Mouse (Mus musculus) bone marrow macrophage, adult 2 months (primary cell): ENCODE measurements around the gene Ankrd13b. TPM values are rescaled to one million over a fixed set of nuclear protein-coding genes. Genes with fewer than 3 reads are reported as not detected.

Source experiments
- H3K27ac ChIP-seq: 2 replicates; pipeline ENCODE4 v1.5.1; 2012; ENCODE audit warnings: low read depth, low read length; ENCODE audit not compliant: insufficient read depth
- H3K4me1 ChIP-seq: 2 replicates; pipeline ENCODE4 v1.6.1; 2012; ENCODE audit warnings: low read length; ENCODE audit not compliant: control insufficient read depth, insufficient read depth
- H3K4me3 ChIP-seq: 2 replicates; pipeline ENCODE4 v1.5.1; 2012; ENCODE audit warnings: mild to moderate bottlenecking, low read length, moderate library complexity; ENCODE audit not compliant: insufficient read depth
- CTCF ChIP-seq: IDR thresholded peaks from 2 replicates; pipeline ENCODE4 v1.5.1; 2012; ENCODE audit warnings: low read depth, mild to moderate bottlenecking, low read length, moderate library complexity
- POLR2A ChIP-seq: IDR thresholded peaks from 2 replicates; pipeline ENCODE4 v1.6.1; 2012; ENCODE audit warnings: mild to moderate bottlenecking, low read depth, low read length, borderline replicate concordance
- polyA plus RNA-seq: library from polyadenylated mRNA; stranded (reverse); fragments of >200 nt; gene quantifications from 2 replicates; pipeline ENCODE4 v1.2.4, GENCODE M21; 2012; ENCODE audit not compliant: missing spikeins, insufficient read depth, insufficient read length

Gene Ankrd13b
- polyA plus RNA-seq, 1 experiment, result 5.0 TPM

DNA sequence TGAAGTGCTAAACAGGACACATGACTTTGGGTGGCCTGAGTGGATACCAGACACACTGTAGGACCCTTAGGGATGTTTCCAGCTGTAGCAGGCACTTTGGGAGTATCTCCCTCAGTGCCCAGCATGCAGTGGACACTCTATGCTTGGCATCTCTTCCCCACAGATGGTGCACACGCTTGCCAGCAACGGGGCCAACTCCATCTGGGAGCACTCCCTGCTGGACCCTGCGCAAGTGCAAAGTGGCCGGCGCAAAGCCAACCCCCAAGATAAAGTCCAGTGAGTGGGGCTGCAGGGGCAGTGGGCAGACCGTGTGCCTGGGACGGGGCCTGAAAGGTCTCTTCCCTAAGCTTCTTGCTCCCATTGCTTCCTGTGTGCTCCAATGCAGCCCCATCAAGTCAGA lies 9.9 kb upstream of the Ankrd13b start:
- peaks cover 35% of the 10 kb centered on the region for H3K4me1 ChIP-seq
- TF ChIP-seq CTCF (no peak), POLR2A (no peak)
- H3K4me3 ChIP-seq, result no peak overlapping the region
- H3K27ac ChIP-seq, result no peak overlapping the region

DNA sequence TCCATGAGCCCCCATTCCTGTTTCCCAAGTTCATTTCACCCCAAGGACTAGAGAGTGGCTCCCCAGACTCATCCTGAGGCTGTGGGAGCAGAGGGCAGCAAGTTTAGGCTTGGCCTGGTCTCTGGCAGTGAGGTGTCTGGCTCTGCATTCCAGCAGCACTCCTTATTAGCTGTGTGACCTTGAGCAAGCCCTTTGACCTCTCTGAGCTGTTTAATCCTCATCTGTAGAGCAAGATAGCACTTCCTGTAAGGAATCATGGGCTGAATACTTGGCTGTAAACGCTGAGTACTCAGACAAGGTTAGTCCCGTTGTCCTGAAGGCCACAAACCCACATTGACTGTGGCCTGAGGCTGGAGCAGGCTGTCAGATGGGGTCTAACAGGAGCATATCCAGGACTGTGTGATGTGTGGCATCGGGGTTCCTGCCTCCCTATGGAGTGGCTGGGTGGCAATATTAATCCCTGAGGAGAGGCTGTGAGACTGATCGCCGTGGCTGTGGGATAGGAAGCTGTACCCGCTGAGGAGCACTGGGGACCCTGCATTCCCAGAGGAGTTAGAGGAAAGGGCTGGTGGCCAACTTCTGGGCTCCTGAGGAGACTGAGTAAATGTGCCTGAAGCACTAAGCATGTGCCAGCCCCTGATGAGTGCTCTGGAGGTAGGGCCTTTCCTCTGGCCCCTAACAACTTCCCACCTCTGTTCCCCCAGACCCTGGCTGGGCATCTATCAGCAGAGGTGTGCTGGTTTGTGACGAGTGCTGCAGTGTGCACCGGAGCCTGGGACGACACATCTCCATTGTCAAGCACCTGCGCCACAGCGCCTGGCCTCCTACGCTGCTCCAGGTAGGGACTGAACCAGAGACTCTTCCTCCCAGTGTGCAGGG lies 9.0 kb upstream of the Ankrd13b start:
- Histone ChIP-seq H3K27ac (no peak overlapping the region), H3K4me3 (no peak overlapping the region), H3K4me1 (peaks cover 35% of the 10 kb centered on the region)
- TF ChIP-seq POLR2A (no peak), CTCF (no peak)

DNA sequence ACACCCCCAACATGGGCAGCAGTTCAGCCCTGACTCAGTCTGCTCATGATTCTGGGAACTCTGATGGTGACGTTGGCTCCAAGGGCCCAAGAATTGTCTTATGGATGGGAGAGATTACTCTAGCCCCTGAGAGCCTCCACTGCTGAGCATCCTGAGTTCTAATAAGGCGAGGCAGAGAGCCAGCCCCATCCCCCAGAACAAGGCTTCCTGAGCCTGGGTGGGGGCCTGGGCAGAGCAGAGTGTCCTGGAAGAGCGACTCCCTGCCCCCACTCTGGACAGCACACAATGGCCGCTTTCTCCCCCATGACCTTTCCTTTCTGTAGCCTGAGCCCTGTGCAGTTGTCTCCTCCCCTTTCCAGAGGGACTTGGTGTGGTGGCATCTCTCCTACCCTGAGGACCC lies 8.4 kb upstream of the Ankrd13b start:
- H3K4me3 ChIP-seq, result no peak overlapping the region
- no peak overlapping the region for H3K27ac ChIP-seq
- peaks cover 35% of the 10 kb centered on the region for H3K4me1 ChIP-seq
- TF ChIP-seq CTCF, result no peak

DNA sequence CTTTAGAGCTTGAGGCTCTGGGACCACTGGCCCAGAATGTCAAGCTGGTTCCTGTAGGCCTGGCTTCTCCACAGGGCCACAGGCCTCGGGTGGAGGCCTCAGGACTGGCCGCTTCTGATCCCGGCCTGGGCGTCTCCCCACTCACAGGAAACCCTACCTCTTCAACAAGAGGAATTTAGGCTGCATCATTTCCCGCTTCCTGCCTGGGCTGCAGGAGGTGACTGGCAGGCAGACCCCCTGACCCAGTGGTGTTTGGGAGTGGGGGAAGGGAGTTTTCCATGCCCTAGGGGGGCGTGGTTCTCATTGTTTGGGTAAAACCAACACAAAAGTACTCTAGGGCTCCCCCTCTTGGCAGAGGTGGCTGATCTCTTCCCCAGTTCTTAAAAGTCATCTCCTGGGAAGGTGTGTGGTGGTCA lies 7.9 kb upstream of the Ankrd13b start:
- H3K27ac ChIP-seq, result no peak overlapping the region
- TF ChIP-seq POLR2A (no peak), CTCF (peak; percentile 49)
- H3K4me3 ChIP-seq, result no peak overlapping the region
- H3K4me1 ChIP-seq, result peaks cover 35% of the 10 kb centered on the region

DNA sequence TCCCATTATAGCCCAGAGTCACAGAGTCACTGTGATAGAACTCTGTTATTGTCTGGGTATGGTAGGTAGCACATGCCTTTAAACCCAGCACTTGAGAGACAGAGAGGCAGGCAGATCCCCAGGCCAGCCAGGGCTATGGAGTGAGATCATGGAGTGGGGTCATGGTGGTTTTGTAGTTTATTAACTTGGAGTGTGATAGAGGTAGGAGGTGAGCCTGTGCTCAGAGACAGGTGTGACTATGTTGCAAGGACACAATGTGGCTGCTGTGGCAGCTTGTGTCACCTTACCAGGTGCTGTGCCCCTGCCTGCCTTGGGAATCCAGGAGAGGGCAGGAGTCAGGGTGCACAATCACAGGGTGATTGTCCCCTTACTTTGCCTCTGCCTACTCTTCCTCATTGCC lies 6.0 kb upstream of the Ankrd13b start:
- TF ChIP-seq CTCF, result no peak
- TF ChIP-seq POLR2A, result no peak
- Histone ChIP-seq H3K4me3 (no peak overlapping the region), H3K27ac (no peak overlapping the region), H3K4me1 (peaks cover 40% of the 10 kb centered on the region)

DNA sequence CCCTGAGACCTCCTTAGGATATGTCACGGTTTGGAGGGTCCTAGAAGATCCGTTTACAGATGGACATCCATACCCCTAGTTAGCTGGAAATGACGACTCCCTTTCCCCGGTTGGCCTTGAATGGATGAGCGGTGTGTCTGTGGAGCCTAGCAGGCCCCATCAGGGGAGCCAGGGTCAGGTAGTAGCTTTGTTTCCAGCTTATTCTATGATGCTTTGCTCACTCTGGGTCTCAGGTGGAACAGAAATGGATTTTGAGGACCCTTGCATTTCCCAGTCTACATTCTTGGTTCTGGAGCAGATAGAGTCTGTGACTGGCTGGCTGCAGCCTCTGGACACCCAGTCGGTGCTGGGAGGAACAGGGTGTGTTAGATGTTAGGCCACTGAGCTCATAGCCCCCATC lies 5.3 kb upstream of the Ankrd13b start:
- Histone ChIP-seq H3K4me1 (peaks cover 45% of the 10 kb centered on the region), H3K27ac (no peak overlapping the region)

DNA sequence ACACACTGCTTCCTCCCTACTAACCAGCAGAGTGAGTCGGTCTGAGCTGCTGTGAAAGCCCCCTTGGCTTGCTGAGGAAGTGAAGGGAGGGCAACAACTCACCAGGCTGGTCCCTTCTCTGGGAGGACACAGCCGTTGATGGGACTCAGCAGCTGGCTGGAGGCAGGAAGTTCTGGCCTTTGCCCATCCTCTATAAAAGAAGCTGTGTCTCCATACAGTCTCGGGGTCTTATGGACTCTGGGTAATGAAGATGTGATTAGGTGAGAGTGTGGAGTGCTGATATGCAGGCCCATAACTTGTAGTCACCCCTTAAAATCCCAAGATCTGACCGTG lies 4.8 kb upstream of the Ankrd13b start:
- H3K4me1 ChIP-seq, result peaks cover 45% of the 10 kb centered on the region

More for the DNA sequence above, 5.3 kb upstream of the Ankrd13b start:
- peak overlapping the region; percentile 92 for H3K4me3 ChIP-seq
- TF ChIP-seq CTCF (no peak), POLR2A (no peak)

DNA sequence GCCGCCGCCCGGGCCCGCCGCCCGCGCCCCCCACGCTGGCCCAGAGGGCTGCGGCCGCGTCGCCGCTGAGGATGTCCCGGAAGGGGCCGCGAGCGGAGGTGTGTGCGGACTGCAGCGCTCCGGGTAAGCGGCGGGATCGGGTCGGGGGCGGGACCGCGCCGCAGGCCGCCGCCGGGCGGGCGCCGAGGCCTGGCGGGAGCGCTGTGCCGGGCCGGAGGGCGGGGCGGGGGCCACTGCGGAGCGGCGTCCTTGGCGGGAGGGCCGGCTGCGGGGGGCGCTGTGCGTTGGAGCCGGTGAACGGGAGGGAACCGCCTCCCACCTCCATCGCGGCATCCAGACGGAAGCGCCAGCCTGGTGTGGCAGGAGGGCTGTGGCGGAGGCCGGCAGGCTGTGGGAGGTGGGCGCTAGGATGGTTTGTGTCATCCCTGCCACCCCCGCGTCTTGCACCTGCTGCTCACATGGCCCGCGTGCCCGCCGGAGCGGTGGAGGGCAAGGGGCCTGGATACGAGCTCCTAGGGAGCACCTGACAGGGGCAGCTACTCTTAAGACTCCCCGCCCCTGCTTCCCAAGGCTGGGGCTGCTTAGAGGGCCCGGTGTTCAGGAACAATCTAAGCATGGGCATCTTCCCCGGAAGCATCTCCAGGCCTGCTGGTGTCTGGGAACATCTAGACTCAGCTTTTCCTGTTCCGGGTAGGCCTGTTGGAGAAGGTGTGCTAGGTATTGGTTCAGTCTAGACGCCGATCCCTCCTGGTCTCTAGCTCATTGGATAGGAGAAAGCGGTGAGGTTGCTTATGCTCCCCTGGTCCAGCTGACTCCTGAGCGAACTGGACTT lies 4.2 kb upstream of the Ankrd13b start, which contains the start of gene Git1:
Gene Git1 (plus strand): TSS at position 51 of the 832 bp plus-strand sequence.
- peak within 1 kb of the TSS; percentile 78 for H3K27ac ChIP-seq

More for the DNA sequence above, 4.8 kb upstream of the Ankrd13b start:
- Histone ChIP-seq H3K27ac (peak overlapping the region; percentile 5), H3K4me3 (peak overlapping the region; percentile 92)
- TF ChIP-seq CTCF, result no peak
- no peak for TF ChIP-seq POLR2A

DNA sequence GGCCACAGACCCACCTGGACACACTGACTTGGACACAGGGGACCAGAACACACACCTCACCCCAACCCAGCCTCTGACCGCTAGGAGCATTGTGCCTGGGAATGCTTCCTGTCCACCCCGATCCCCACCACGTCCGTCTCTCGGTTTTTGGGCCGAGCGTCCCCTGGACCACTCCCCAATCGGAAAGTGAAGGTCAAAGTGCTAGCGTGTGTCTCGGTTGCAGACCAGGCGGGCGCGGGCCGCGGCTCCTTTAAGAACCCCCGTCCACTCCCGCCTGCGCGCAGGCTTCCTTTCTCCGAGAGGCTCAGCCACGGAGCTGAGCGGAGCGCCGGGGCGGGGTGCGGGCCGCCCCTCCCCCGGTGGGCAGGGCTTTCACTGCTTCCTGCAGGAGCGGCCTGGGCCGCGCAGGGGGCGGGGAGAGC lies 3.4 kb upstream of the Ankrd13b start:
- TF ChIP-seq POLR2A (no peak), CTCF (no peak)
- Histone ChIP-seq H3K4me3 (peak overlapping the region; percentile 92), H3K4me1 (peaks cover 48% of the 10 kb centered on the region), H3K27ac (peak overlapping the region; percentile 78)

More for the DNA sequence above, 4.2 kb upstream of the Ankrd13b start, which contains the start of gene Git1:
- Histone ChIP-seq H3K4me1 (peaks cover 45% of the 10 kb centered on the region), H3K4me3 (peak within 1 kb of the TSS; percentile 92)
- TF ChIP-seq POLR2A (no peak), CTCF (no peak)
